Mouse (Mus musculus) cerebellum, postnatal 4 days (tissue): ENCODE data around the gene Defb13.
"Not testable (repeated sequence)": the region's sequence is repeated elsewhere in the genome, so short reads cannot be mapped to it uniquely, and the experiment has no call there.

ENCODE experiments used
- DNase-seq, 2 experiments: peaks; one replicate each; pipeline ENCODE4 v3.0.0; 2022; ENCODE audit warnings: low spot score in 2 of 2, mixed read lengths in 1 of 2

Gene Defb13

DNA sequence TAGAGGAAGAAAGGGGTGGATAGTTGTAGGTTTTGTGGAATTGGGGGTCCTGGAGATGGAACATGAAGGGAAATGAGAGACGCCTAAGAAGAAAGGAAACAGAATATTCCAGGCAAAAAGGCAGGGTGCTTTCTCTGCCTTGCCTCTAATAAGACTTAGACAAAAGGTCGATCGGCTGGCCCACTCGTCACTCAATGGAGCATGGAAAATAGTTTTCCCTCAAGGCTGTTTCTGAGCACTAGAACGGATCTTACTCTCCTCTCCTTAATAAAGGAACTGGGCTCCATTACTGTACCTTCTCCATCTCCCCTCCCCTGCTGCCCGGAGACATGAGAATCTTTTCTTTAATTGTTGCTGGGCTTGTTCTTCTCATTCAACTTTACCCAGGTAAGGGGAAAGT lies at the start of gene Defb13:
Defb13 (plus strand) TSS at position 301 of the 400 bp plus-strand sequence.
- DNase-seq: no peak

DNA sequence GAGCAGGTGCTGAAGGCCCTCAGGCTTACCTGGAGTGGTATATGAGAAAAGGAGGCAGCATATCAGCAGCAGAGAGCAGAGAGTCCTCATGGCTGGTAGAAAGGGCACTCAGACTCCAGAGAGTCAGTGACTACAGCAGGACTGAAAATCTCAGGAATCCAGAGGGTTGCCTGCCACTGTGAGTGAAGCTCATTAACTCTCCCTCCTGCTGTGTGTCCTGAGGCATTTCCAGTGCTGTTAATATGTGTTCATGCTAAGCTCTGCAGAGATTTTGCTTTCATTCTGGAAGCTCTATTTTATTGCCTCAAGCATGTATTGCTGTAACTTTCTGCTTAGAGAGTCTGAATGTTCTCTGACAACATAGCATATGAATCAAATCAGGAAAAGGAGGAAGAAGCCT lies 40.3 kb upstream of the Defb13 start, which contains the start of gene Defb11:
Defb11 (minus strand) TSS at position 123 of the 400 bp plus-strand sequence.
- DNase-seq: not testable (repeated sequence)

DNA sequence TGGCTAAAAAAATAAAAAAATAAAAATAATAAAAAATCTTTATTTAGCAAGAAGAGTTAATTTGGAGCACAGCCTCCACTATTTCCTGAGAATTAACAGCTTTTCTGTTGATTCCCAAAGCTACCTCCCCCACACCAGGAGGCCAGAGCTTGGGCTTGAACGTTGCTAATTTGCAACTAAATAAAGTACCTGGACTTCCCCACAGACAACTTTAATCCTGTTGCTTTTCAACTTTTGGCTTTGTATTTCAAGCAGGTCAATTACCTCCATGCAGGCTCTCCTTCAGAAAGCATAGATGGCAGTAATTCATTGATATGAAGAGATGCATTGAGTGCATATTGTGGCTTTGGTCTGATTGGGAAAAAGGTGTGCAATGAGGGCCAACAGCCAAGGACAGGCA lies 34.6 kb upstream of the Defb13 start:
- DNase-seq: no peak

DNA sequence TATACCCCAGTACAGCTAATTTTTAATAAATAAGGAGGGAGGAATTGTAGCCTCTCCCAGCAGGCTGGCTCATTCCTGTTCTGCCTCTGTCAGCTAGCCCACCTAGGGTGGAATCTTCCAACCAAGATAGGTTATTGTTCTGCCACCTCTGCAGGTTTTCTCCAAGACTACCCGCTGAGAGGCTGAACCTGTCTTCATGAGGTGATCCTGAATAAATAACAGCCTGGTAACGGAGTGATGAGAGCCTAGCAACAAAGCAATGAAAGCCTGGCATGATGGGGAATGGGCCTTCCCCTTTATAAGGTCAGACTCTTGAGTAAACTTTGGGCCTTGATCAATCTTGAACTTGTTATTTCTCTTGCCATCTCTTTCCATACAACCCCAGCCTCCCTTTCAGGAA lies 34.0 kb upstream of the Defb13 start:
- DNase-seq: no peak

DNA sequence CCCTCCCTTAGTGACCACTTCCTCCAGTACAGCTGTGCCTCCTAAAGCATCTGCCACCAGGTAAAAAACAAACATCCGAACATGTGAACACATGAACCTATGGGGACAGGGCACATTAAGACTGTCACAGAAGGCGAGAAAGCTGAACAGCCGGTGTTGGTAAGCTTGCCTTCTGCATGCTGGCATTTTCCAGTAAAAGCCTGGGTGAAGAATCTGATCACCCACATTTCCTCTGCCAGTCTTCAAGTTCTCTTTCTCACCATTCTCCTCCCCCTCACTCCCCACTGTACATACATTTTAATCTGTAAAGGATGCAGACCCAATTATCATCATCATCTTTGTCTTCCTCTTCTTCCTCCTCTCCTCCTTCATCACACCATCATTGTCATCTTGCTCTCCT lies 30.9 kb upstream of the Defb13 start:
- no peak for DNase-seq

DNA sequence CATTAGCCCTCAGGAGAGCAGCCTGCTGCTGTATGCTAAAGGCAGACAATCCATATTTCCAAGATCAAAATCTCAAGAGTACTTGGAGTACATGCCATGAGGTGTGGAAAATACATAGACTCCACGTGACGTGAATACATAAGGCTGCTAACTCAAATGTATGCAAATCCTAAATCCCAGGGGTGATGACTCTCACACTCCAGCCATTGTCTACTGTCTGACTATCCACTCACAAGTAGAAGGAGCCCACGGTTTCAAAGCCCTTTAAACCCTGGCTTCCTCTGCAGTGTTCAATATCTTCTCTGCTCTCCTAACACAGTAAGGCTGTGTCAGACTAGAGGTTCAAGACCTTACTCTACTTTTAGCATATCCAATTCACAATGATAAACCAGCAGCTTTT lies 15.8 kb upstream of the Defb13 start:
- not testable (repeated sequence) for DNase-seq

DNA sequence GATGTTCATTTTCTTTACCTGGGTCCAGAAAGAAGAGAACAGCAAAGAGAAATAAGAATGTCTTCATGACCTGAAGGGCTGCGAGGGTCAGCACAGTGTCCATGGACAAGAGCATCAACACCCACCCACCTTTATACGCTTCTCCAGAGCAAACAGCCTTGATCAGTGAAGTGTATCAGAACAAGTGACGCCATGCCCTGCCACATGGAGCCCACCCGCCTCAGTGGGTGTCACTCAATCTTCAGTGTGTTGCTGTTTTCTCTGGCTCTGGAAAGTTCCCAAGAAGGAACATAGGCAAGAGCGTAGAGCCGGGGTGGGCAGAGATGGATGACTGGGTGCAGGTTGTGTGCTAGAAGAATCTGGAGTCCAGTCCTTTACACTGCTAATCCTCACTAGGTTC lies 14.0 kb upstream of the Defb13 start, which contains the start of gene Defb15:
Defb15 (minus strand) TSS at position 101 of the 400 bp plus-strand sequence.
- no peak for DNase-seq

DNA sequence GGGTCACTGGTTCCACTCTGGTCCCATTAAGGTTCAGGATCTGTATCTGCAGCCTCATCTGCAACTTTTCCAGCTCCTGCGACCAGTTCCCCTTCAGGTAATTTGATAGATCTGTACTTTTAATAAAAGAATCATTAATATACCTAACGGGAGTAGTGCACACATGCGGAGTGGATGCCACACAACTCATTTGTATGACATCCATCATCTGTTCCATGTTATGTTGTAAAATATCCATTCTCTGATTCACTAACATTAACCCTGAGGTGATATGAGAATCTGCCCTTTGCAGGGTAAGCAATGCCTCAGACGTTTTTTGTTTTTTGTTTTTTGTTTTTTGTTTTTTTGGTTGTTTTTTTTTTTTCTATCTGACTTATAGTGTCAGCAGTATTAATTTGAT lies 8.5 kb upstream of the Defb13 start, which contains the start of gene Defb35:
Defb35 (plus strand) TSS at position 301 of the 400 bp plus-strand sequence.
- DNase-seq: not testable (repeated sequence)

DNA sequence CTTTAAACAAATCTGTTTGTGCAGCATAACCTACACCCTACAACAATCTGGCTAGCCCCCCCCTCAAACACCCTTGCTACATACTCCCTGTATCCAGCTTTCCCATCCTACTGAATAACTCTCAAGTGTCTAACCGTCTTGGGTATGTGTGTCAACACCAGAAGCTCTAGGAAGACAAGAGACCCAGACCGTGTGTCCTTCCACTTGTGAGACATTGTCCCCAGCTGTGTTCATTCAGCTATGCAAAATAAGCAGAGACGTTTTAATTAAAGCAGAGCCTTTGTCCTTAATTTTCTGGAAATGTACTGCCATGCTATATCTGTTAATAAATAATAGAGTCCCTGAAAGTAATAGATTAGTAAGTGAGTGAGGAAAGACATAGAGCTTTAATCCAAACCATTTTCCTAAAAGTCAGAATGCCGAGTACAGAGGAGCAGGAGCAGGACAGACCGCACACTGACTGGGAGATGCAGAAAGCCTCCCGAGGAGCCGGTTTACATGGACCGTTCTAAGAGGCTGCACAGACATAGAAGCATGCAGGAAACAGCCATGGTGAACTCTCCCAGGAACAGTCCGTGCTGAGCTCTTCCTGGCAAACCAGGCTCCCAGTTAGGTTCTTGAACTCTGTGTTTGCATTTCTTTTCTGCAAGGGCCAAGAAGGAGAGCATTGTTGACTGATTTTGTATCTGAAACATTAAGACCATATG lies 902 bp downstream of the Defb13 start:
- DNase-seq: peak in 1 of 2 experiments; percentile 10

DNA sequence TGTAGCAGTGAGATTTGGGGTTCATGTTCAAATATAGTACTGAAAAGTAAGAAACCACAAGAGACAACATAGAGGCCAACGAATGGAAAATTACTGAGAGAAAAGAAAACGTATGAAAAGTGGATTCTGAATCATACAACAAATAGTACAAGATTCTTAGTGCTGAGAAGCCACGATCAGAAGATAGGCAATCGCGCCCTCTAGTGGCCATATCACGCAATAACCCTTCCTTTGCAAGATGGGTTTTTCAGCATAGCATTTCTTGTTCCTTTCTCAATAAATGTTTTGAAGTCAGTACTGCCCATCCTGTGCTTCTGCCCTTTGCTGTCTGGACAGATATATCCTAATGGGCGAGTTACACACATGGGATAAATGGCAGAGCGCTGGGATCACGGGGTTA lies 8.8 kb downstream of the Defb13 start:
- peak; percentile 36 to 58 for DNase-seq

DNA sequence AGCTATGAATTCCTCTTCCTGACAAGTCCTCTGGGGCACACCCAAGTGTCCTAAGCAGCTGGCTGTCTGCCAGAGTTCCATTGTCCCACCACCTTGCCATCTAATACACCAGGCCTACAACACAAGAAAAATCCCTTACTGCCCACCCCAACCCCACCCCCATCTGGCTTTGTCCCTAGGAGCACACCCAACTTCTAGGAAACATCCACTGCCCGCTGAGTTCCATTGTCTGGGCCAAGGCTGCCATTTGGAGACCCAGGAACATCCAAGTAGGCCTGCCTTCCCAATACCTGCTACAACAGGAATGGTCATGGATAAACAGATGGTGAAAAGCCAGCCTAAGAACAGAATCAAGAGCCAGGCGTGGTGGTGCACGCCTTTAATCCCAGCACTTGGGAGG lies 9.8 kb downstream of the Defb13 start:
- DNase-seq: no peak

DNA sequence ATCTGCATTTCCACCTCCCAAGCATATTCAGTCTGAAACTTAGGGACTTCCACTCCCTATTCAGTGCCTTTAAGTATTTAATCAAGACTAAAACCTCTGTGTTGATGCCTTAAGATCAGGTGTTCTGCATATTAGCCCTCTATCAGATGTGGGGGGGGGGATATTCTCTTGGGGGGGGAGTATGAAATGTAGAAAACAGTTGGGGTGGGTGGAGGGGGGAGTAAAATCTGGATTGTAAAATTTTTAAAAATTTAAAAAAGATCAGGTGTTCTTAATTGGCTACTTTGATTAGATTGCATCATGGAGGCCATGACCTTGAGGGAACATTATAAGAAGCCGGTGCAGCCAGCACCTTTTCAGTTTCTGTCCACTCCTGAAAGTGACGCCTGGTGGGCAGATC lies 11.9 kb downstream of the Defb13 start, which contains the start of gene Fam90a1a:
Fam90a1a (plus strand) TSS at position 301 of the 400 bp plus-strand sequence.
- DNase-seq: no peak

DNA sequence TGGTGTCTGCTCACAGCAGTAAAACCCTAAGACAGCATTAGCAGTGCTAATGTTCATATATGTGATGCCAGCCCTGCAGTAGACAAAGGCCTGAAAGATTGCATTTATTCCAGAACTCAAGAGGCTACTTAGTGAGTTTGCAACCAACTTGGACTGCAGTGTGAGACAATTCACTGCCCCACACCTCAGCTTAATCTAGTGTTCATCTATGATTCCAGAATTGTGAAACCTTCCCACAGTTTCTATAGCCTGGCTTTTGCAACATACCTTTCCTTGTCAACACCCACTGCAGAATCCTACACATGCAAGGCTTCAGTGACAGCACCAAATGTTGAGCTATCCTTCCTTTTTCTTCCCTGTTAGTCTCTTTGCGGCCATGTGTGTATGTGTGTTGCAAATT lies 20.1 kb downstream of the Defb13 start:
- DNase-seq: no peak

DNA sequence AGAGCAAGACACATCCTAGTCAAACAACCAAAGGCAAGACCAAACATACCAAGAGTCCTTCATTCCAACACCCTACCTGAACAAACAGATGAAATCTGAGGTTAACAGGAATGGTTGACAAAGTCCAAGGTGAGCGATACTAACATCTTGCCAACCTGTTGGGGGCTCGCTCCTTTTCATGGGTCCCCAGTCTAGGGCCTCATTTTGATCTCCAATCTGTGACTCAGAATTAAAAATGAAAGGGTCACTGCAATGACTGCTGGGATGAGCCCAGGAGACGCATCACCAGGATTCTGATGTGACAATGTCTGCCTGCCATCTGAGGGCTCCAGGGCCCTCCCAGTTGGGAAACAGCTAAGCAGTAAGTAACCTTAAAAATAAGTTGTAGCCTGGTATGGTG lies 22.9 kb downstream of the Defb13 start, which contains the start of gene Ccdc70:
Ccdc70 (plus strand) TSS at position 301 of the 400 bp plus-strand sequence.
- no peak for DNase-seq

DNA sequence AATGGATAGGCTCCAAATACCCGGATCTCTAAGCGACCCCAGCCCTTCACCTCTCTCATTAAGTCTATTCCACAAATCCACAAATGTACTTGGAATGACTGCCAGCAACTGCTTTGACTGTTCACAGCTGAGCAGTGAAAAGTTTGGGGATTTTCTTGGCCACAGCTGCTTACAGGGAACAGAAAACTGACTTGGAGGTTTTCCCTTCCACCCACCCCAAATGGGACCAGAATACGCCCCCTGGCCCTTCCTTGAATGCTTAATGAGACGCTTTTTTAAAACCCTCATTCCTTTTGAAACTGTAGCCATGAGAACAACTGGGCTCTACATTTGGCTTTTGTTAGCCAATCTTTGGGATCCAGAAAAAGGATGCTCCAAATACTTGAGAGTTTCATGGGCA lies 31.6 kb downstream of the Defb13 start:
- peak in 1 of 2 experiments; percentile 6 for DNase-seq

DNA sequence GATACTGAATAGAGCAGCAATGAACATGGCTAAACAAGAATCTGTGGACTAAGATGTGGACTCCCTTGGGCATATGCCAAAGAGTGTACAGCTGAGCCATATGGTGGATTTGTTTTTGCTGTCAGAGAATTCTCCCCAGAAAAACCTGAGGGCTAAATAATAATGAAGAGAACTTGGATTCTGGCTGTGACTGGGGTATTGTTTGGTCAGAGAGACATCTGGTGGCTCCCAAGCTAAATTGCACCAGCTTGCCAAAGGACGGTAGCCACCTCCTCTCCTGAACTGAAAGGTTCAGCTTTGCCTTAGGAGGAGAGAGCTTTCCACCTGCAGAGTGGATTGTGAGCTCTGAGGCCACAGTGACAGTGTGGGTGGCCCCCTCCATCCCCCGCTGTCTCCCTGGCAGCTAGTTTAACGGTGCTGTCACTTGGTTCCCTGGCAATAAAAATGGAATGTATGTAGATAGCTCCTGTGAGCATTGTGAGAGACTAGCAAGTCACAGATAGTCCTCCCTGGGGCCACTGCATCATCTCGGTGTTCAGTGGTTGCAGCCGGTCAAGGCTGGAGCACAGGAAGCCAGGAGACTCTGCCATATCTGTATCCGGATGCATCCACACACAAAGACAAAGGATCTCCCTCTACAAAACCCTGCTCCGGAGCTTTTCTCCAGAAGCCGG lies 35.2 kb downstream of the Defb13 start:
- DNase-seq: peak in 1 of 2 experiments; percentile 18

DNA sequence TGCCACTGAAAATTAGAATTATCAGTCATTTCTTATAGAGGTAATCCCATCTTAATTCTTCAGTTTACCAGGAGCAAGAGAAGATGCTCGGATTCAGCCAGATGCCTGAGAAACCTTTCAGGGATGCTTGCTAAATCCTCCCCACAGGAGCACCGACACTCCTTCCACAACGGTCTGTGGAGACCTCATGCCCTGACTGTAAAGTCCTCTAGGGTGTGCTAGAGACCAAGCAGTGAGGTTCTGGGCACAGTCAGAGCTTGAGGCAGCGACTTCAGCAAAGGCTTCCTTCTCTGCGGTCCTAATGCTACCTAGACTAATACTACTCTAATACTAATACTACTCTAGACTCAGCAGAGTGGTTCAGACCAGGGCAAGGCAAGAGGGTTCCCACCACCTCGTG lies 45.6 kb downstream of the Defb13 start:
- DNase-seq: peak in 1 of 2 experiments; percentile 33

DNA sequence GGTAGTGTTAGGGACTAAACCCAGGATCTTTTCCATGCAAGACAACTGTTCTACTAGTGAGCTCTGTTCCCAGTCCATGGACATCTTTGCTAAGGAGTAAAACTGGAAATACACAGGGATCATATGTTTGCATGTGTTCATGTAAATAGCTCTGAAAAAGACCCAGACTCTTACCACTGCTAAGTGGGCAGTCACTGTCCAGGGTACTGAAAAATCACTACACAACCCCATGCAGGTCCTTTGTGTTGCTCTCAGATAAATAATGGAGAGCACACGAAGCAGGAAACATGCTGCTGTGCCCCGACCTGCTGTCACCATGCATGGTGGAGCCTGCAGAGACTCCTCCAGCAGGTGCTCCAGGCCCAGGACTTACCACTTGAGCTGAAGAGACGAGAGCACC lies 48.6 kb downstream of the Defb13 start:
- no peak for DNase-seq
